Mouse (Mus musculus) cerebellum, adult 8-10 months (tissue): ENCODE data around the gene Zmym5.
A peak's percentile ranks its signal among the peaks of the same experiment; 100 is the strongest.
"Not testable (repeated sequence)": the region's sequence is repeated elsewhere in the genome, so short reads cannot be mapped to it uniquely, and the experiment has no call there.

Source experiments
- DNase-seq: peaks from one replicate; pipeline ENCODE4 v3.0.0; 2022

The Zmym5 gene

DNA sequence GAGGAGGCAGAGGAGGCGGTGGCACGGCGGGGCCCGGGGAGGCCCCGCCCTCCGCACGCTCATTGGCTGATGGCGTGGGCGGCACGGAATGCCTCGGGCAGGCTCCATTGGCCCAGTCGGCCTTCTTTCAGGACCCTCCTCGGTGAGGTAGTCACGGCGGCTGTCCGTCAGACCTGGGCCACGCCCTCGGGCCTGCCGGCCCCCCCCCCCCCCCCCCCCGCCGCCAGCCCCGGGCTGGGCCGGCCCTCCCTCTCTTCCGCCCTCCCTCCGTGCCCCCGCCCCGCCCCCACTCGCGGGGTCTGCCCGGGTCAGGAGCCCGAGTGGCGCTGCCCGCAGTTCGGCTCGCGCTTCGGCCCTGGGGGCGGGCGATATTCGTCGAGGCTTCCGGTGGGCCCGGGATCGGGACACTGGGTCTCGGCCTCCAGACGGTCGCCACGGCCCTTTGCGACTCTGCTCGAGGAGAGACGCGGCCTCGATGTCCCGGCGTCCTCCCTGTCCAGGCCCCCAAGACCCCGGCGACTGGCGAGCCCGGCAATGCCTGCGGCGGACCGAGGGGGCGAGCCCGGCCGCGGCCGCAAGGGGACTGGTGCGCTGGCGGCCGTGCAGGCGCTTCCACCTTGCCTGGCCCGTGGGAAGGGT is at the start of gene Zmym5:
Gene Zmym5, minus strand, starts transcription at position 16 of the 639 bp plus-strand sequence.
- DNase-seq: peak; percentile 83

GRCm38 (mm10) chr14:56849681-56850080 is 38.2 kb upstream of the Zmym5 start:
- no peak for DNase-seq

- no peak for DNase-seq
These were observed 36.8 kb upstream of the Zmym5 start for GRCm38 (mm10) chr14:56848322-56848721.

GRCm38 (mm10) chr14:56844507-56844906 is 33.0 kb upstream of the Zmym5 start:
- DNase-seq: no peak

DNA sequence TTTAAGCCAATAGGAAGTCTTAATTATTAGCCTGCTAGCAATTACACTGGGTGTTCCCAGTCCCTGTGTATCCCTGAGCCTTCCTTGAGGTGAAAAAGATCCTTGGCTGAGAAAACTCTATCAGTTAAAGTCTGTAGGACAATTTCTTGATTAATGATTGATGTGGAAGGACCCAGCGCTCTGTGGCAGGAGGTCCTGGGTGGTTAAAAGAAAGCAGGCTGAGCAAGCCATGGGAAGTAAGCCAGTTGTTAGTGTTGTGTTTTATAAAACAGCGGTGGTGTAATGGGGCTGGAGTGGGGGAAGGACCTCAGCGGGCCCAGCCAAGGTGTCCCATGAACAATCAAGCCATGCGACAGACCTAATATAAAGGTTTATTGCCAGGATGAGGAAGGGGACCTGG is 32.5 kb upstream of the Zmym5 start:
- DNase-seq: no peak

- not testable (repeated sequence) for DNase-seq
These were observed 23.1 kb upstream of the Zmym5 start for GRCm38 (mm10) chr14:56834576-56834975.

DNA sequence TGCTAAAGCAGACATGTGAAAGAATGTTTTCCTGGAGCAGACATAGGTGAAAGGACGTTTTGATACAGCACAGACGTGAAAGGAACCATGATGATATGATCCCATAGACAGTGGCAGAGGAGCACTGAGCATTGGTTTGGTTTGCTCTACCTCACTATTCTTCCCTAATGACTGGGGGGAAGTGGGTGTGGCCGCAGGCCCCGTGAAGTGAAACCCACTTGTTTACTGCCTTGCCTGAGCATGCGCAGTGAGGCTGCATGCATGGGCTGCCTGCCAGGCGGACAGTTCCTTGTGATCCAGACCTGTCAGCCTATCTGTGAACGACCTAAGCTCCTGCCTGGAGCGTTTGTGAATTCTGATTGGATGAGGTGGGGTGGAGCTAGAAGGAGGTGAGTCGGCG is 21.7 kb upstream of the Zmym5 start:
- not testable (repeated sequence) for DNase-seq

DNA sequence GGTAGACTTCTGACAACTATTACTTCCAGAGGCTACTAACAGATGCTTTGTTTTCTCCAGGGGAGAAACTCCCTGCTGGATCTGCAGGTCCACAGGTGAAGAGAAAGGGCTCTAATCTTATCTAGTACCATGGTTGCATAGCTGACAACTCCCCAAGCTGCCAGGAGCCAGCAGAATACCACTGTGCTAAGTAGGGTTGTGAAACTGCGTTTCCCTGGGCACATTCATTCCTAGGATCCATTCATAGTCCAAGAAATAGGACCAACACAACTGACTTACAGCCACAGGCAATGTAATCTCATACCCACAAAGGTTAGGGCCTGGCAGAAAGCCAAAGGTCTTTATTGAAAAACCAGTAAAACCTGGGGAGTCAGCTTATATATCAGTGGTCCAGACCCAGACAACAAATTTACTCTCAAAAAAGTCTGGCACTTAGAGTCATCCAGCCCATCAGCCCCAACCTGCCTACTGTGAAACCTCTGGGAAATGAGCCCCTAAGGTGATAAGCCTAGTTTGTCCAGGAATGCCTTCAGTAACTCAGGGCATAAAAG is 21.1 kb upstream of the Zmym5 start:
- no peak for DNase-seq

DNA sequence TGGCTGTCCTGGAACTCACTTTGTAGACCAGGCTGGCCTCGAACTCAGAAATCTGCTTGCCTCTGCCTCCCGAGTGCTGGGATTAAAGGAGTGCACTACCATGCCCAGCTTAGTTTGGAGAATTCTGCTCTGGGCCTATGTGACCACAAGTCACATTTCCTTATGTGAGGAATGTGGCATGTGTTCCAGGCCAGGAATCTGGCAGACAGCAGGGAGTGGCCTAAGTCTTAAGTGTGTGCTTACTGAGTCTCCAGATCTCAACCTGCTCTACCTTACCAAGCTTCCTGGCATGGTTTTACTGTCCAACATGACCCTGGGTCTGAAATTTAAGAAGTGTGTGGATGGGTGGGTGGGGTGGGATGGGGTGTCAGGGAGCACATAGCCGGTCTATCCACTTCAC is 20.6 kb upstream of the Zmym5 start:
- no peak for DNase-seq

GRCm38 (mm10) chr14:56830491-56831045 is 19.1 kb upstream of the Zmym5 start:
- DNase-seq: no peak

DNA sequence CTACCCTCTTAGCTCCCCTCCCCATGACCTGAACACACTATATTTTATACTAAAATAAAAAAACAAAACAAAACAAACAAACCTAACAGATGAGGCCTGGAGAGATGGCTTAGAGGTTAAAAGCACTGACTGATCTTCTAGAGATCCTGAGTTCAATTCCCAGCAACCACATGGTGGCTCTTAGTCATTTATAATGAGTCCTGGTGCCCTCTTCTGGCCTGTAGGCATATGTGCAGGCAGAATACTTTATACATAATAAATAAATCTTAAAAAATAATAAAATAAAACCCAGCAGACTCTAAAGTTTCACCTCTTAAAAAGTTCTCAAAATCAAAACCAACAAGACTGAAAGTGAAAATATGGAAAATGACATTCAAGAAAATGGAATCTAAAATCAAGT is 13.0 kb upstream of the Zmym5 start:
- no peak for DNase-seq

DNA sequence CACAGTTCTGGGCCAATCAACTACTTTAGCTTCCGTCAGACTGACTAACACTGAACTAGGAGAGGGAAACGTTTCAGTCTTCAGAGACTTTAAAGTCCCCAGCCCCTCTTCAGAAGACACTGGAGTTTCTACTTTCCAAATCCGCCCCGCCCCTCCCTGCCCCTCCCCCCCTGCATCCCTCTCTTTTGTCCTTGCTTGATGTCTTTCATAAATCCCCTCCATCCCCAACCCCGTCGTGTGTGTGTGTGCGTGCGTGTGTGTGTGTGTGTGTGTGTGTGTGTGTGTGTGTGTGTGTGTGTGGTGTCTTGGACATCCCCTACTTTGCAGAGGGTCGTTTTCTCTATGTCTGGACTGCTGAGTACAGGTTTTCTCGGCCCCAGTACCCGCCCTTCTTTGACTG is 6.1 kb upstream of the Zmym5 start:
- no peak for DNase-seq

GRCm38 (mm10) chr14:56817131-56817530 is 5.6 kb upstream of the Zmym5 start:
- DNase-seq: no peak

- DNase-seq: no peak
These were observed 5.0 kb upstream of the Zmym5 start for GRCm38 (mm10) chr14:56816541-56816940.

GRCm38 (mm10) chr14:56812520-56813036 is 1.1 kb upstream of the Zmym5 start:
- DNase-seq: peak; percentile 83

- peak; percentile 48 for DNase-seq
These were observed 480 bp downstream of the Zmym5 start for GRCm38 (mm10) chr14:56810781-56811690.

GRCm38 (mm10) chr14:56793243-56793642 is 18.3 kb downstream of the Zmym5 start:
- DNase-seq: peak; percentile 51

DNA sequence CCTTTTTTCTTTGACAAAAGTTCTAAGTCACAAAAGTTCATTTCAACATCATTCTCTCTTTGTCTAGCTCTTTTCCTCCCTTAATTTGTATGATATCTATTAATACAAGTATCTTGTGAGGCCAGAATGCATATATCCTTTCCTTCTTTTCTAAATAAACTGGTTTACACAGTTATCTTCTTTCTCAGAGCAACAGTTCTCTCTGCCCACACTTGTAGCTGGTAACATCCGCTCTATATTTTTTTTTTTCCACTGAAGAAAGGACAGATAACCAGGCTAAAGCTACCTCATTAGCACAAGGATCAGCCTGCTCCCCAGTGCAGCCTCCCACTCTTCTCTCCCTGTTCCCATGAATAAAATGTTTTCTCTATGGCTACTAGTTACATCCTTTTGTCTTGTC is 26.9 kb downstream of the Zmym5 start:
- DNase-seq: no peak

- DNase-seq: no peak
These were observed 32.6 kb downstream of the Zmym5 start for GRCm38 (mm10) chr14:56778933-56779300.

GRCm38 (mm10) chr14:56778200-56778932 is 33.1 kb downstream of the Zmym5 start, which contains the start of gene Pspc1:
Pspc1 (minus strand) TSS chr14:56778316.
- DNase-seq: peak; percentile 97

DNA sequence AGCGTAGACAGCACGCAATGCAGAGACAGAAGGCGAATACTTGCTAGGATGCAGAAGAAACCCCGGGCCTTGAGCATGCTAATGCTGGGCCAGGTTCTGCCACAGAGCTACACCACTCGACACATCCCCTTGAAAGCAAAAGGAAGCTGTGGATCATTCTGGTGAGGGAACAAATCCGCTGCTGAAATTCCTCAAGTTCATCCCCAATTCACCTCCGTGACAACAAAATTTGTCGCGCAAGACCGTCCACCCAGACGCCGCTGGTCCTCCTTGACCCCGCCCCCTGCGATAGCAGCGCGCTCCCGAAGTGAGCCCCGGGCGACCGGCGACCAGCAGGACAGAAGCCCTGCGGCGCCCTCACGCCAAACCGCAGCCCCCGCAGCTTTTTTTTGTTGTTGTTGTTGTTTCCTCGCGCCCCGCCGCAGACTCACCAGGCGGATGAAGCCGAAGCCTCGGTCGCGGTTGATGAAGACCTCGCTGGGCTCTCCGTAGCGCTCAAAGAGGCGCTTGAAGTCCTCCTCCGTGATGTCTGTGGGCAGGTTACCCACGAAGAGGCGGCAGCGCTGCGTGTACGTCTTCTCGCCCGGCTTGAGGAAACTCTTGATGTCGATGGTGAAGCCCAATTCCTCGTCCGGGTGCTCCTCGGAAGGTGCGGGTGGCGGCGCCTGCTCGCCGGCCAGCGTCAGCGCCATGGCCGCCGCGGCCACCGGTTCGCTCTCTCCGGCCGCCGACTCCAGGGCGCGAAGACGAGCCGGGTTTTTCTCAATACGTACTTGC is 34.0 kb downstream of the Zmym5 start:
- DNase-seq: peak; percentile 62
